Mouse (Mus musculus) thymus, postnatal 25 days (tissue): ENCODE results near the gene Nudt1.

Experiments used
- DNase-seq: peaks from one replicate; pipeline ENCODE4 v3.0.0; 2022

The Nudt1 gene

GRCm38 (mm10) chr5:140321042-140321755 lies at the start of gene Nudt1, which contains the start of gene Mad1l1:
Nudt1 (plus strand) TSS chr5:140321656.
Mad1l1 (minus strand) TSS chr5:140321552.
- peak; percentile 96 for DNase-seq

- DNase-seq: no peak
Measured at GRCm38 (mm10) chr5:140276779-140277178, 44.7 kb upstream of the Nudt1 start.

- no peak for DNase-seq
Measured at GRCm38 (mm10) chr5:140280205-140280604, 41.3 kb upstream of the Nudt1 start.

- DNase-seq: peak; percentile 84
Measured at GRCm38 (mm10) chr5:140282376-140282775, 39.1 kb upstream of the Nudt1 start.

- peak; percentile 47 for DNase-seq
Measured at GRCm38 (mm10) chr5:140282900-140283299, 38.6 kb upstream of the Nudt1 start.

- no peak for DNase-seq
Measured at GRCm38 (mm10) chr5:140284011-140284410, 37.4 kb upstream of the Nudt1 start.

GRCm38 (mm10) chr5:140284761-140285160 lies 36.7 kb upstream of the Nudt1 start:
- DNase-seq: no peak

- no peak for DNase-seq
Measured at GRCm38 (mm10) chr5:140288287-140288686, 33.2 kb upstream of the Nudt1 start.

- DNase-seq: no peak
Measured at GRCm38 (mm10) chr5:140289161-140289560, 32.3 kb upstream of the Nudt1 start.

- peak; percentile 86 for DNase-seq
Measured at GRCm38 (mm10) chr5:140292152-140292551, 29.3 kb upstream of the Nudt1 start.

- DNase-seq: no peak
Measured at GRCm38 (mm10) chr5:140298291-140298690, 23.2 kb upstream of the Nudt1 start.

- no peak for DNase-seq
Measured at GRCm38 (mm10) chr5:140306016-140306415, 15.4 kb upstream of the Nudt1 start.

- no peak for DNase-seq
Measured at GRCm38 (mm10) chr5:140307602-140308001, 13.9 kb upstream of the Nudt1 start.

- no peak for DNase-seq
Measured at GRCm38 (mm10) chr5:140316716-140317115, 4.7 kb upstream of the Nudt1 start.

GRCm38 (mm10) chr5:140321756-140322575 lies 510 bp downstream of the Nudt1 start:
- no peak for DNase-seq

- no peak for DNase-seq
Measured at GRCm38 (mm10) chr5:140324058-140324457, 2.6 kb downstream of the Nudt1 start.

- DNase-seq: peak; percentile 89
Measured at GRCm38 (mm10) chr5:140331615-140332512, 10.4 kb downstream of the Nudt1 start, which contains the start of gene Mrm2. Mrm2 (minus strand) TSS chr5:140331898.

GRCm38 (mm10) chr5:140332519-140332918 lies 11.1 kb downstream of the Nudt1 start:
- no peak for DNase-seq

GRCm38 (mm10) chr5:140333631-140334030 lies 12.2 kb downstream of the Nudt1 start:
- DNase-seq: peak; percentile 39

GRCm38 (mm10) chr5:140336680-140337079 lies 15.2 kb downstream of the Nudt1 start:
- peak; percentile 47 for DNase-seq

- no peak for DNase-seq
Measured at GRCm38 (mm10) chr5:140338779-140339178, 17.3 kb downstream of the Nudt1 start.

- no peak for DNase-seq
Measured at GRCm38 (mm10) chr5:140339836-140340235, 18.4 kb downstream of the Nudt1 start.

GRCm38 (mm10) chr5:140342880-140343279 lies 21.4 kb downstream of the Nudt1 start:
- no peak for DNase-seq
